Mouse (Mus musculus): ENCODE data around the gene Tns2. TPM values are rescaled to one million over a fixed set of nuclear protein-coding genes. Genes with fewer than 3 reads are reported as not detected.

Gene Tns2
- polyA plus RNA-seq, 1 experiment from 2014 or later, result 32.5 TPM

- H3K36me3 ChIP-seq, result peaks cover 31% of the 10 kb centered on the region
- 20% methylated on average over 12 of the region's 12 CpGs for WGBS
- H3K4me2 ChIP-seq, result peak overlapping the region; percentile 89
- 0 out of 2 replicates have a peak, but pooled peaks cover 15% of the 10 kb centered on the region for H3K27me3 ChIP-seq (replicated peaks)
- peak overlapping the region; percentile 98 for H3K27ac ChIP-seq (replicated peaks)
- peaks cover 96% of the 10 kb centered on the region for H3K4me1 ChIP-seq
- peak overlapping the region; percentile 86 for H3K9ac ChIP-seq
- H3K4me3 ChIP-seq, result peak overlapping the region; percentile 64
- ATAC-seq (ENCODE audit: extremely low read depth, insufficient number of reproducible peaks, low FRiP score, low TSS enrichment), result no peak
- H3K9me3 ChIP-seq, result no peaks in the 10 kb centered on the region
Measured at GRCm38 (mm10) chr15:102103947-102104555, 3.8 kb downstream of the Tns2 start.

- peak overlapping the region; percentile 98 for H3K27ac ChIP-seq (replicated peaks)
- H3K36me3 ChIP-seq, result peaks cover 44% of the 10 kb centered on the region
- H3K4me1 ChIP-seq, result peaks cover 91% of the 10 kb centered on the region
- 34% methylated on average over 5 of the region's 5 CpGs for WGBS
- ATAC-seq (ENCODE audit: extremely low read depth, insufficient number of reproducible peaks, low FRiP score, low TSS enrichment), result no peak
- 0 out of 2 replicates have a peak, but pooled peaks cover 15% of the 10 kb centered on the region for H3K27me3 ChIP-seq (replicated peaks)
- peak overlapping the region; percentile 38 for H3K4me3 ChIP-seq
- peak overlapping the region; percentile 68 for H3K9ac ChIP-seq
- H3K9me3 ChIP-seq, result no peaks in the 10 kb centered on the region
- peak overlapping the region; percentile 89 for H3K4me2 ChIP-seq
Measured at GRCm38 (mm10) chr15:102105360-102105759, 5.1 kb downstream of the Tns2 start.

GRCm38 (mm10) chr15:102105764-102106730, 5.8 kb downstream of the Tns2 start:
- Histone ChIP-seq H3K9me3 (no peaks in the 10 kb centered on the region), H3K4me1 (peaks cover 88% of the 10 kb centered on the region), H3K4me3 (peak overlapping the region; percentile 38), H3K27me3 (replicated peaks) (0 out of 2 replicates have a peak, but pooled peaks cover 15% of the 10 kb centered on the region), H3K9ac (peak overlapping the region; percentile 68), H3K36me3 (peaks cover 51% of the 10 kb centered on the region), H3K27ac (replicated peaks) (peak overlapping the region; percentile 98), H3K4me2 (peak overlapping the region; percentile 89)
- no peak for ATAC-seq (ENCODE audit: extremely low read depth, insufficient number of reproducible peaks, low FRiP score, low TSS enrichment)
- WGBS, result 29% methylated on average over 18 of the region's 18 CpGs

GRCm38 (mm10) chr15:102106754-102107456, 6.7 kb downstream of the Tns2 start:
- ATAC-seq (ENCODE audit: extremely low read depth, insufficient number of reproducible peaks, low FRiP score, low TSS enrichment), result no peak
- Histone ChIP-seq H3K4me1 (peaks cover 79% of the 10 kb centered on the region), H3K27ac (replicated peaks) (no peak overlapping the region), H3K9me3 (no peaks in the 10 kb centered on the region), H3K9ac (peak overlapping the region; percentile 30), H3K36me3 (peaks cover 59% of the 10 kb centered on the region), H3K4me2 (peak overlapping the region; percentile 89), H3K27me3 (replicated peaks) (0 out of 2 replicates have a peak, but pooled peaks cover 15% of the 10 kb centered on the region), H3K4me3 (peak overlapping the region; percentile 38)
- 16% methylated on average over 38 of the region's 38 CpGs for WGBS

- WGBS, result 38% methylated on average over 13 of the region's 13 CpGs
- H3K27ac ChIP-seq (replicated peaks), result 0 out of 2 replicates have a peak overlapping the region, but pooled peaks have one; percentile 22
- H3K36me3 ChIP-seq, result peaks cover 70% of the 10 kb centered on the region
- no peak overlapping the region for H3K9ac ChIP-seq
- H3K27me3 ChIP-seq (replicated peaks), result 0 out of 2 replicates have a peak, but pooled peaks cover 15% of the 10 kb centered on the region
- 0 out of 2 replicates have a peak overlapping the region, but pooled peaks have one; percentile 89 for H3K4me2 ChIP-seq
- H3K4me3 ChIP-seq, result no peak overlapping the region
- ATAC-seq (ENCODE audit: extremely low read depth, insufficient number of reproducible peaks, low FRiP score, low TSS enrichment), result no peak
- peaks cover 69% of the 10 kb centered on the region for H3K4me1 ChIP-seq
- no peaks in the 10 kb centered on the region for H3K9me3 ChIP-seq
Measured at GRCm38 (mm10) chr15:102107689-102108573, 7.7 kb downstream of the Tns2 start.

- WGBS, result 51% methylated on average over 18 of the region's 18 CpGs
- peak overlapping the region; percentile 30 for H3K9ac ChIP-seq
Measured at GRCm38 (mm10) chr15:102108651-102109525, 8.7 kb downstream of the Tns2 start.

GRCm38 (mm10) chr15:102110271-102110670, 10.1 kb downstream of the Tns2 start:
- 93% methylated on average over 7 of the region's 7 CpGs for WGBS
- H3K9me3 ChIP-seq, result no peaks in the 10 kb centered on the region
- H3K4me1 ChIP-seq, result peaks cover 46% of the 10 kb centered on the region
- no peak overlapping the region for H3K27ac ChIP-seq (replicated peaks)
- H3K4me2 ChIP-seq, result no peak overlapping the region
- H3K9ac ChIP-seq, result no peak overlapping the region
- H3K4me3 ChIP-seq, result no peak overlapping the region
- H3K36me3 ChIP-seq, result peaks cover 90% of the 10 kb centered on the region
- no peak for ATAC-seq (ENCODE audit: extremely low read depth, insufficient number of reproducible peaks, low FRiP score, low TSS enrichment)
- H3K27me3 ChIP-seq (replicated peaks), result 0 out of 2 replicates have a peak, but pooled peaks cover 14% of the 10 kb centered on the region

More at GRCm38 (mm10) chr15:102108651-102109525, 8.7 kb downstream of the Tns2 start:
- no peak overlapping the region for H3K4me2 ChIP-seq
- H3K27ac ChIP-seq (replicated peaks), result peak overlapping the region; percentile 22; the same call in 1 of the 2 replicates
- ATAC-seq (ENCODE audit: extremely low read depth, insufficient number of reproducible peaks, low FRiP score, low TSS enrichment), result no peak
- H3K27me3 ChIP-seq (replicated peaks), result 0 out of 2 replicates have a peak, but pooled peaks cover 15% of the 10 kb centered on the region
- H3K4me1 ChIP-seq, result peaks cover 60% of the 10 kb centered on the region
- peaks cover 79% of the 10 kb centered on the region for H3K36me3 ChIP-seq
- no peaks in the 10 kb centered on the region for H3K9me3 ChIP-seq
- H3K4me3 ChIP-seq, result no peak overlapping the region

- WGBS, result 71% methylated on average over 29 of the region's 29 CpGs
- Histone ChIP-seq H3K4me1 (peaks cover 41% of the 10 kb centered on the region), H3K27ac (replicated peaks) (no peak overlapping the region), H3K27me3 (replicated peaks) (0 out of 2 replicates have a peak, but pooled peaks cover 13% of the 10 kb centered on the region), H3K9ac (peak overlapping the region; percentile 47; the same call in 1 of the 2 replicates), H3K4me3 (no peak overlapping the region), H3K36me3 (peaks cover 95% of the 10 kb centered on the region), H3K9me3 (no peaks in the 10 kb centered on the region), H3K4me2 (no peak overlapping the region)
- no peak for ATAC-seq (ENCODE audit: extremely low read depth, insufficient number of reproducible peaks, low FRiP score, low TSS enrichment)
Measured at GRCm38 (mm10) chr15:102110701-102111494, 10.7 kb downstream of the Tns2 start.

GRCm38 (mm10) chr15:102111495-102111829, 11.2 kb downstream of the Tns2 start:
- Histone ChIP-seq H3K4me2 (no peak overlapping the region), H3K36me3 (peaks cover 99% of the 10 kb centered on the region), H3K4me1 (peaks cover 39% of the 10 kb centered on the region), H3K27ac (replicated peaks) (no peak overlapping the region), H3K9ac (no peak overlapping the region), H3K4me3 (no peak overlapping the region), H3K27me3 (replicated peaks) (0 out of 2 replicates have a peak, but pooled peaks cover 8% of the 10 kb centered on the region), H3K9me3 (no peaks in the 10 kb centered on the region)
- ATAC-seq (ENCODE audit: extremely low read depth, insufficient number of reproducible peaks, low FRiP score, low TSS enrichment), result no peak
- WGBS, result 80% methylated on average over 11 of the region's 11 CpGs

Data from heart, embryonic 13.5 days (tissue).